Mouse (Mus musculus): ENCODE measurements at regions not wholly inside any gene's neighbourhood (a gene's known extent, or its start where the extent isn't known, plus 50 kb on each side); places are given as distances from the start of the nearest gene placed in this dataset.

DNA sequence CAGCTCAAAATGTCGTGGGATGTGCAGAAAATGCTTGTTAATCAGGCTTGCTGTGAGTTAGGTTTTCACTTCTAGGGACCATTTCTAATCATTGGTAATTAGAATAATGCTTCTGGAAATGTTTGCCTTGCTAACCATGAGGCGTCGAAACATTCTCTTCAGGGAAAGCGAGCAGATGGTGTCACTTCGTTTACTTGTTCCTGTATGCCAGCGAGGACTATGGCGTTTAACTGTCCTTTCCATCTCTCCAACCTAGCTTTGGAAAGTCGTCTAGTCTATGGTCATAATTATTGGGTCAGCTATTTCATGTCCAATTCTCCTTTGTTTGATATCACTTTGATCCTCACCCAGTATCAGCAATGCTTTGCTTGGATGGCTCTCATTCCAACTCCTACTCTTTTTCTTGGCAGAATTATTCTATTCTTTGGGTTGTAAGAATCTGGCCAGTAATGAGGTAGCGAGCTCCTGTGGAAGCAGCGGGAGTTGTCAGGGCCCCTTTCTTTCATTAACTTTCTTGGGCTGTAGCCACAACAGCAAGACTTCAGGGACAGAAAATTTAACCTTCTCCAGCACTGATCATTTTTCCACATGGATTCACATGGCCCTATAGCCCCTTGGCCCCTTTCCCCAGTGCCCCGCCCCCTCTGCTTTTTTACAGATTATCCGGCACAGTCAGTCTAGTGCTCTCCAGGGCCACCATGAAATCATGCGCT lies 374.0 kb upstream of the Plscr5 start:
- peak; percentile 41 to 79 for DNase-seq (ENCODE audit: low spot score in 2 of 2)

GRCm38 (mm10) chr9:91803372-91803961 lies 389.3 kb upstream of the Plscr5 start:
- peak in 1 of 2 experiments; percentile 34 for DNase-seq (ENCODE audit: low spot score in 2 of 2)

DNA sequence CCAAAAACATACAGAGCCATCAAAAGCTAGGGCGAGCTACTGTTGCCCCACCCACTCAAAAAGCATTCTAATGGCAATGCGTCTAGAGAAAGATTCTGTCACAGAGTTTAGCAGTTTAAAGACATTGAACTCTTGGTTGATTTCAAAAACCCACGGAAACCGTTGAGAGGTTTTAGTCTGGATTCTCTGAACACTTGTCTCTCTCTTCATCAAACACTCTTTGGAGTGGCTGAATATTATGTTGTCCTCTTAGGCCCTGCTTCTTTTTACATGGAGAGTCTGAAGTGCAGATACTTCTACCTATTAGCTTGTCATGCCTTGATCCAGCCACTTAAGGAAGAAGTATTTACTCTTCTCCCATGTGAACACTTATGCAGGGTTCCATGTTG lies 393.9 kb upstream of the Plscr5 start:
- no peak for DNase-seq (ENCODE audit: low spot score in 2 of 2)

DNA sequence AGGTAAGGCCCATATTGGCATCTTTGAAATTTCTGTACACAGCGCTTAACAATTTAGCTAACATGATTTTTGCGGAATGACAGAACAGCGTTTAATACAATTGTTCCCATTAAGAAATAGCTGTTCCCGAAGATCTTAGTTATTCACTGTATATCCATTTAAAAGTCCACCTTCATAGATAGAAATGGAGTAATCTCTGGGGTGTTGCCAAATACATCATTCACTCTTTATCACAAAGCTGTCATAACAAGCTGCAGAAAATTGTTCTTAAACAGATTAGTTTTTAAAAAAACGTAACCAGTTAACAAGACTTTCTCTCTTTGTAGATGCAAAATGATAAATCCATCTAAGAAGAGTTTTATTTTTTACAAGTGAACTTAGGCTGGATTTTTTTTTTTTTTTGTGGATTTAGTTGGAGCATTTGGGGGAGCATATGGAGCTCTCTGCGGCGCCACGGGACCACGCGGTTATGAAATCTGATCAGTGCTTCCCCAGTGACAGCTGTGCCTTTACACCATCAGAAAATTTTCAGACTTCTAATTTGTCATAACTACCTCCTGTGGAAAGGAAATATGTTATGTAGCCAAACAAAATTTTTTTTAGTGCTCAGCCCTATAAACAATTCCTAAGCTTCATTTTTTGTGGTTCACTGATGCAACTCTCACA lies 394.4 kb upstream of the Plscr5 start:
- DNase-seq (ENCODE audit: low spot score in 2 of 2): peak in 1 of 2 experiments; percentile 42

DNA sequence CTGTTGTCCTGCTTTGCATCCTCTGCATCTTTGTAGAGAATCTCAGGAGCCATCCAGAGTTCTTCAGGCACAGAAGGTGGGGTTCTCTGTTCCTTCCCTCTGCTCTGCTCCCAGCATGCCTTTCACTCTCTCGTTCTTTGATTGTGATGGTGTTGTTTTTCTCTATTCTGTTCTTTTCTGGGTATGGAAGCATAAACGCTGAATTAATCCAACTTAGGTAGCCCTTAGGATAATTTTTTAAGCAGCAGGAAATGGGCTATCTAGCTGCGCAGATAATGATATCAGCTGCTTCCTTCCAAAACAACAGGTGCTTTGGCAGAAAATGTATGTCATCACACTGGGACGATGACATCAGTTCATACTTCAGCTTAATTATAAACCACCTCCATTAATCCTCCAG lies 395.8 kb upstream of the Plscr5 start:
- no peak for DNase-seq (ENCODE audit: low spot score in 2 of 2)

DNA sequence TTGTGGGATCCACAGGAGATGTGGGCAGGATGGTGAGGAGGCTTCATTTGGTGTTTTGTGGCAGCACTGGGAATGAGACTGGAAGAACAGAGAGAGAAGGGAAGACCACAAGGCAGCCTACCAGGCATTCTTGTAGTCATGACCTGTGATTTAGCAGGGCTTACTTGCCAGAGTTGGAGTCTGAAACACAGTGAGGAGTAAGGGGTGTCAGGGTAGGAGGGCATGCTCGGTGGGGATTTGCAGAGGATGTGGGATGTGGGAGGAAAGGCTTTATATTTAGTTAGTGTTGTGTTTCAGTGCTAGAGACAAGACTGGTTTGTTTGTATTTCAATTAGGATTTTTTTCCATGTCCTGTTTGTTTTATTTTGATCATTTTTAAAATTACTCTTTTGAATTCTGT lies 387.3 kb upstream of the Zic1 start:
- DNase-seq (ENCODE audit: low spot score in 2 of 2): no peak

GRCm38 (mm10) chr9:91711106-91711505 lies 345.5 kb upstream of the Zic1 start:
- no peak for DNase-seq (ENCODE audit: low spot score in 2 of 2)

- DNase-seq (ENCODE audit: low spot score in 2 of 2): peak in 1 of 2 experiments; percentile 23
Observed at GRCm38 (mm10) chr9:91680859-91681258, 315.2 kb upstream of the Zic1 start.

- no peak for DNase-seq (ENCODE audit: low spot score in 2 of 2)
Observed at GRCm38 (mm10) chr9:91666667-91667066, 301.1 kb upstream of the Zic1 start.

DNA sequence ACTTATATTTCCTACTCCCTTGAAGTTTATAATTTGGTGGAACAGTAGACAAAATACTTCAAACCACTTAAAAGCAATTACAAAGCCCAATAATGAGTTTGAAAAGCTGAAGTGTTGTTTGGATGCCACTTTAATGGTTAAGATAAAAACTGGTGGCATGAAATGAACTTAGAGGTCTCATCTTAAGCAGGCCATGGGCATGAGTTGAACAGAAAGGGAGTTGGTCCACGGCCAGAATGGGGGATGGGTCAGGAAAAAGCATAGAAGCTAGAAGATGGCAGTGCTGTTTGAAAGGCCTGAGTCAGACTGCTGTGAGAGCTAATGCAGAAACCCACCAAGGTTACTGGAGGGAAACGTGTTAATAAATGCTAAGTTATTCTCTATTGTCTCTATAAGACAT lies 294.5 kb upstream of the Zic1 start:
- peak; percentile 29 to 65 for DNase-seq (ENCODE audit: low spot score in 2 of 2)

DNA sequence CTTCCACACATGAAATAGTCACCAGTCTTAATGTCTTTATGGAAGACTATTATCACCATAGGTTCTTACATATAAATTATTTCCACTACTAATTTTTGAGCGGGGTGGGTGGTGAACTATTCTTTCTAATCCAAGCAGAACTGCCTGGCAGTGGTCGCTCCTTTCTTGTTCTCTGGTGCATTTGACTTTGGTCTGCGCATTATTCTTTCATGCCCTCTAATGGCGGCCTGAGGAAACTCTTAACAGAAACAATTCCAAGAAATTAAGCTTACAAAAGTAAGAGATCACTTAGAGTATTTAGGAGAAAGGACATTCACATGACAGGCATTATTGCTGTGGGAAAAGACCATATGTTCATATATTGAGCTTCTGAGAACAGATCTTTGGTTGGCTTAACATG lies 288.5 kb upstream of the Zic1 start:
- DNase-seq (ENCODE audit: low spot score in 2 of 2): no peak

- DNase-seq (ENCODE audit: low spot score in 2 of 2): no peak
Observed at GRCm38 (mm10) chr9:91652384-91653100, 286.9 kb upstream of the Zic1 start.

DNA sequence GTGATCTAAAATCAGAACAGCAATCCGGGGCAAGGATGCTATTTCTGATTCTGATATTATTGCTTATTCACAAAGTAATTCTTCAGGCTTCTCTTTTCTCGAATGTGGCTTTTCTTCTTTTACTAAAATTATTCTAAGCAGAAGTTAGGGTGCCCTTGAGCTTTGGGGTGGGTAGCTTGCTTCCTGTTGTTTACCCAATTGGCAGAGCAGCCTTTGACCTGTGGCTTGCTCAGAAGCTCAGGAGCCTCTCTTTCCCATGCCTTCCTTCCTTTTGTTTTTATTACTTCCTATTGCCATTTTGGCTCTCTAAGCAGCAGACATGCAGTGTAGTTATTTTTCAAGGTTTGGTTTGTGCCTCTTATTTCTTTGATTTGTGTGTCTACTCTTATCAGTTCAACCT lies 244.8 kb upstream of the Zic1 start:
- no peak for DNase-seq (ENCODE audit: low spot score in 2 of 2)

DNA sequence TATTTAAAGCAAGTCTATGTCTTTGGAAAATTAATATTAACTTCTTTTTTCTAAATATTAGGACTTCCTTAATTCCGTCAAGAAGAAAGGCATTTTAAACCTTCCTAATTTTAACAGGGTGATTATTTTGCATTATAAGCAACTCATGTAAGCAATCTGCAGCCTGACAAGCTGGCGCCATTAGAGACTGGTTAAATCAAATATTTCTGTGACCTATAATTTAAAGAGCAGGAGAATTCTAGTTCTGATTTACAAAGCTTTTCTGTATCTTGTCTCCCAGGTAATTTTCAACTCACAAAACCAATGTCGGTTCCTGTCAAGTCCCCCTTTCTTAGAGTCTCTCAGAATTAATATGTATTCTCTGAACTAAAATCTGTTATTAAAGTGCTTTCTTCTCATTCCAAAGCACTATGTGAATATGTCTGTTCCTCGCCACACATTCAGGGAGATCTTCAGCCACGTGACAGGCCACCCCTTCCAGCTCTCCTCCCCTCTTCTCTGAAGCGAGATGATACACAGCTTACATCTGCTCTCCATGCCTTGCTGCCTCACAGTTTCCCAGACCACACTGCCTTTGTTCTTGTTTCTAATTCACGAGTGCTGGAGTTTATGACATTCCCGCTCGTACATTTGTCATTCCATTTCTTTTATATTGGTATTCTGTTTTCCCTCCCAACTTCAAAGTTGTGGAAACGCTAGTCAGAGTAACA lies 244.0 kb upstream of the Zic1 start:
- DNase-seq (ENCODE audit: low spot score in 2 of 2): peak in 1 of 2 experiments; percentile 52

- DNase-seq (ENCODE audit: low spot score in 2 of 2): no peak
Observed at GRCm38 (mm10) chr9:91601740-91602139, 236.1 kb upstream of the Zic1 start.

GRCm38 (mm10) chr9:91591915-91592314 lies 226.3 kb upstream of the Zic1 start:
- no peak for DNase-seq (ENCODE audit: low spot score in 2 of 2)

- DNase-seq (ENCODE audit: low spot score in 2 of 2): no peak
Observed at GRCm38 (mm10) chr9:91588756-91589155, 223.1 kb upstream of the Zic1 start.

DNA sequence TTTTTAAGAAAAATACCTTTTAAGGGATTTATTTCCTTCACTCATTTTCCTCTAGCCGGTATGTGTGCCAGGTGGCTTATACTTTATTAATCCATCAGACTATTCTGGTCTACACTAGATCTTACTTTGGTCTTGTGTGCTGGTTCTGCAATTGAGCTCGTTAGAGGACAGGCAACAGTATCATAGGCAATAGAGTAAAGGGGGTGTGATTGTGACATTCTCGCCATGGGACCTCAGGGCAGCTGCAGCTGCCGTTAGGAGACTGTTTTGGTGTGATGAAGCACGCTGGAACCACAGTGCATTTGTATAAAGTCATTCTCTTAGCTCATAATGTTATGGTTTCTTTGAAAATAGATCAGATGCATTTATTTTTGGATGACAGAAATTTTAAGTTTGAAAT lies 222.3 kb upstream of the Zic1 start:
- DNase-seq (ENCODE audit: low spot score in 2 of 2): no peak

- DNase-seq (ENCODE audit: low spot score in 2 of 2): no peak
Observed at GRCm38 (mm10) chr9:91587271-91587670, 221.7 kb upstream of the Zic1 start.

- no peak for DNase-seq (ENCODE audit: low spot score in 2 of 2)
Observed at GRCm38 (mm10) chr9:91586635-91587034, 221.0 kb upstream of the Zic1 start.

DNA sequence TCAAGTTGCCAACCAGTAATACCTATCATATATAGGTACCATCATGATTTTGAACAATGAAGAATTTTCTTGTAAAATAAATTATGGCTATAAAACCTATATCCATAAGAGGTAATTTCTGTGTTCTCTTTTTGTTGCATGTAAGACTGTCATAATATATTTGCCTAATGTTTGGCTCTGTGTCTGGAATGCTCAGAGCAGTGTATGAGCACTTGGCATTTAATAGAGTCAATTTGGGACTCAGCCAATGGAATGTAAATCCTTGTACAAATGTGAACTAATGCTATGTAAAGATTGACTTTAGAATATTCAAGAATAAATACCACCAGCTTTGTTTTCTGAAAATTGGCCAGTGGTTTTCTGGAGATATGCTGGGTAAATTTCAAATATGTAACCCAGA lies 208.5 kb upstream of the Zic1 start:
- DNase-seq (ENCODE audit: low spot score in 2 of 2): no peak
